Mouse (Mus musculus) limb, embryonic 10.5 days (tissue): ENCODE data around the gene Stard3nl. TPM values are rescaled to one million over a fixed set of nuclear protein-coding genes. Genes with fewer than 3 reads are reported as not detected.

ENCODE experiments used
- DNase-seq: peaks from one replicate; pipeline ENCODE4 v3.0.0-alpha.2; 2017; ENCODE audit warnings: low spot score
- H3K27ac ChIP-seq: fragments of 300-500 bp; sonication (generic); 2 replicates; pipeline ENCODE4 v1.5.1; 2016; ENCODE audit warnings: mild to moderate bottlenecking
- H3K27me3 ChIP-seq: fragments of 300-500 bp; sonication (generic); 2 replicates; pipeline ENCODE4 v1.6.1; 2016; ENCODE audit warnings: low read depth, mild to moderate bottlenecking; ENCODE audit not compliant: poor library complexity, severe bottlenecking
- H3K36me3 ChIP-seq: fragments of 300-500 bp; sonication (generic); 2 replicates; pipeline ENCODE4 v1.6.1; 2016; ENCODE audit warnings: mild to moderate bottlenecking, moderate library complexity
- H3K4me1 ChIP-seq: fragments of 300-500 bp; sonication (generic); 2 replicates; pipeline ENCODE4 v1.6.1; 2016
- H3K4me3 ChIP-seq: fragments of 300-500 bp; sonication (generic); 2 replicates; pipeline ENCODE4 v1.5.1; 2016; ENCODE audit warnings: mild to moderate bottlenecking, moderate library complexity
- H3K9me3 ChIP-seq: fragments of 300-500 bp; sonication (generic); replicated peaks from 2 replicates; pipeline ENCODE4 v1.6.1; 2016; ENCODE audit warnings: mild to moderate bottlenecking
- WGBS: fragments of 180-500 bp; shearing (Covaris S2); methylation state at CpG from one replicate; pipeline ENCODE4 v1.1.7; 2016; 5-methylcytosine and 5-hydroxymethylcytosine counted together
- polyA plus RNA-seq: library from polyadenylated mRNA; unstranded; fragments of >200 nt; fragmentation: Nextera tagmentation; extraction: Ambion mirVana; gene quantifications from 2 replicates; pipeline ENCODE4 v1.2.1, GENCODE M21; 2016

Gene Stard3nl
- polyA plus RNA-seq, 1 experiment from 2014 or later: 100 TPM

DNA sequence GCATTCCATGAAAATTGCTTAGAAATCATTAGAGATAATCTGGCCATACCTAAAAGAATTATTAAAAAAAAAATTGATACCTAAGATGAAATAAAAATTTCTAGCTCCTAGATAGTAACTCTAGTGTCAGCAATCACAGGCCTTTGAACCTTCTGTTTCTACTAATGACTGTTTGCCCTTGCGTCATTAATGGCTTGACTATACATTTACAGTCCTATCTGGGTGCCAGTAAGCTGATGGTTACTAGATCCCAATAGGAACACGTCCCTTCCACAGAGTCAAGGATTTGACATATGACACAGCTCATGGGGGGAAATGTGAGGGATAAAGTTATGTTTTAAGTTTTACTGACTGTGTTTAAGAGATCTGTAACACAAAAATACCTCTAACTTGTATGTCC, 9.0 kb upstream of the Stard3nl start:
- H3K27ac ChIP-seq: no peak overlapping the region
- no peak overlapping the region for H3K4me3 ChIP-seq
- no peaks in the 10 kb centered on the region for H3K27me3 ChIP-seq
- H3K4me1 ChIP-seq: no peaks in the 10 kb centered on the region
- H3K36me3 ChIP-seq: no peaks in the 10 kb centered on the region
- WGBS: 73% methylated on average over 2 of the region's 2 CpGs
- DNase-seq: no peak
- H3K9me3 ChIP-seq: no peaks in the 10 kb centered on the region

DNA sequence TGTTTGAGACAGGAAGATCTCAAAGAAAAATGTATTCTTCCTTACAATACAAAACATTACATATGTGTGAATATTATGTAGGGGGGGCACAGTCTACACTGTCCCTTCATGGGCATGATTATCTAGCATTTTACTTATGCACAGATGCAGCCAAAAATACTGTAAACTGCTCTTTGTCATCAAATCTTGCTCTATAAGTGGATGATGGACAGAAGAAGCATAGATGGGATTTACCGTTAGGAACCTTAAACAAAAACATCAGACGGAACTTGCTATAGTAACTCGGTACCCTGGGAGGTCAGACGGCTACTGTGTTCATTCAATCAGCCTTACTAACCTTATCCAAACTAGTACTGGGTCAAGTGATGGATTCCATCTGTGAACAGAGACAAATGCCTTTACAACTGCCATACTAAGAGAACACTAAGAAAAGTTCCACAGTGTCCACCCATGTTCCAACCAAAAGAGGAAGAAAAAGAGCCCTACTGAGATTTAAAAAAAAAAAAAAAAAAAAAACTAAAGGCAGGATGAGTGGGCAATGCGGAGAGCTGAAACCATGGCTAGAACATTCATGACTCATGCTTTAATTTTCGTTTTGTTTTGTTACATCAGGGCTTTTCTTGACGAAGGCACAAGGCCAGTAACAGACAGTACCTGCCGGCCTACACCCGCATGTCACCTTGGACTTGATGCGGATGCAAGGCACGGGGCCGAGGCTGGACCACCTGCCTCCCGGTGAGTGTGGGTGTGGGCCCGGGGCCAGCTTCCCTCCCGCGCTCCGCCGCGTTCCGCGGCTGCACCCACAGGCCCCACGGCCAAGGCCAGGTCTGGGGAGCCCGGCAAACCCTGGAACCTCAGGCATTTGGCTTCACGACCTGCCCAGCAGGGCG, 552 bp downstream of the Stard3nl start:
- peak overlapping the region; percentile 97 for H3K27ac ChIP-seq
- peak overlapping the region; percentile 96 for H3K4me3 ChIP-seq
- 1% methylated on average over 25 of the region's 25 CpGs for WGBS
- no peaks in the 10 kb centered on the region for H3K36me3 ChIP-seq
- no peak for DNase-seq
- no peaks in the 10 kb centered on the region for H3K27me3 ChIP-seq
- no peaks in the 10 kb centered on the region for H3K9me3 ChIP-seq
- H3K4me1 ChIP-seq: peaks cover 14% of the 10 kb centered on the region

DNA sequence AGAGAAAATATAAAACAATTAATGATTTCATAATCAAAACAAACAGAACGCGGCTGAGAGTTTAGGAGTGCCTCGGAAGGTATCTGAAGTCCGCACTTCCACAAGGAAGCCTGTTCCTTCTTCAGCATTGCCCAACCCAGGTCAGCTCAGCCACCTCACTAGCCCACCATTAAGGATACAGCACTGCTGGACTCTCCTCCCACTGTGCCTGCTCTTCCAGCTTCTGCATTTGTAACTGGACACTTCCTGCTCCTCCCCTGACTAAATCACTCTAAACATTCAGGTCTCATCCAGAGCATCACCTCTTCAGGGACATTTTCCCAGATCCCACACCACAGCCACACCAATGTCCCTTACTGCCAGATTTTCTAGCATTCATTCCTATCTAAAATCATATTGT, 1.4 kb downstream of the Stard3nl start:
- Histone ChIP-seq H3K27me3 (no peaks in the 10 kb centered on the region), H3K4me1 (peaks cover 14% of the 10 kb centered on the region), H3K27ac (no peak overlapping the region), H3K9me3 (no peaks in the 10 kb centered on the region), H3K36me3 (no peaks in the 10 kb centered on the region), H3K4me3 (peak overlapping the region; percentile 22; the same call in 1 of the 2 replicates)
- DNase-seq: no peak
- 48% methylated on average over 4 of the region's 4 CpGs for WGBS

DNA sequence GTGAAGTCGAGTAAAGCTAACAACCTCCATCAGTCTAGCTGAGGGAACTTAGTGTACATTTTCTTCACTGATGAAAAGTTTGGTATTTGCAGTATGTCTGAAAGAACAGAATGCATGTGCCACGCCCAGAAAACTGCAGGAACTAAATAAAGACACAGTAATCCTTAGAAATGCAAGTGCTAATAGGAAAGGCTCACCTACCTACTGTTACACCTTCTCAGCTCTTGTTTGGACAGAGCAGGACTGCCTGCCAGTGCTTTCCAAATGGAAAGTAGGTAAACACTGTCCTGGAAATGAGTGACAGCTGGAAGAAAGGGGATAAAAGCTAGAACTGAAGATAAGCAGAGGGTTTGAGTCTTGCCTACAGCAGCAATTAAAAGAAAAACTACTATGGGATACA, 1.9 kb downstream of the Stard3nl start:
- Histone ChIP-seq H3K27me3 (no peaks in the 10 kb centered on the region), H3K4me1 (peaks cover 14% of the 10 kb centered on the region), H3K36me3 (no peaks in the 10 kb centered on the region), H3K9me3 (no peaks in the 10 kb centered on the region), H3K27ac (no peak overlapping the region), H3K4me3 (no peak overlapping the region)
- DNase-seq: no peak
- 87% methylated on average over 2 of the region's 2 CpGs for WGBS

DNA sequence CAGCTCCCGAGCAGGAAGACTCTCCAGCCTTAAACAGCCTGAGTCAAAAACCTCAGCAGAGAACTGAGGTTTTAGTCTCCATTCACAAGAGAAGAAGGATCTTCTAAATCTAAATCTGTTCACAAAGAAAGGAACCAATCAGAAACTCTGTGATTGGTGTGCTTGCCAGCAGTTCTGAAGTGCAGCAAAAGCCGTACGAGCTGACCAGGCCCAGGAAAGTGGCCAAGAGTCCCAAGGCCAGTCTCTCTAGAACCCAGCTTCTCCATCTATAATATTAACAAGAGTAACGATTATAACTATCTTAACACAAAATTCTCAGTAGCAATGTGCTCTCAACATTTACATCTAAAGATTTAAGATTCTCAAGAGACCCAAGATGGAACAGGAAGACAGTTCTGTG, 4.0 kb downstream of the Stard3nl start:
- H3K4me1 ChIP-seq: peaks cover 14% of the 10 kb centered on the region
- 82% methylated on average over 4 of the region's 4 CpGs for WGBS
- no peak overlapping the region for H3K4me3 ChIP-seq
- H3K27ac ChIP-seq: no peak overlapping the region
- no peaks in the 10 kb centered on the region for H3K9me3 ChIP-seq
- H3K27me3 ChIP-seq: no peaks in the 10 kb centered on the region
- DNase-seq: no peak
- H3K36me3 ChIP-seq: no peaks in the 10 kb centered on the region

DNA sequence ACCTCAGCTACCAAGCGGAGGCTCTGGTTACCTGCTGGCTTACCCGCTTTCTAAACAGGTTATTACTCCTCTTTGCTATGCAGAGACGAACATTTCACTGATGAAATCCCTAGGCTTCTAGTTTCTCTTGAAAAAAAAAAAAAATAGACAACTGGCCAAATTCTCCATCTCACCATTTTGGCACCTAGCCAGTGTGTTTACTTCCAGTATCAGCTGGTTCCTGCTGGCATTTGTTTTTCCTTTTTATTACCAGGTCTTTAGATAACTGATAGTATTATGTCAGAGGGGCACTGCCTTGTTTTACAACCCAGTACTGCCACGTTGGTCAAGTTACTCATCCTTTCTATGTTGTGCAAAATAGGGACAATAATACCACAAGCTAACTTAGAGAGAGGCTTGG, 5.3 kb downstream of the Stard3nl start:
- H3K27me3 ChIP-seq: no peaks in the 10 kb centered on the region
- H3K27ac ChIP-seq: no peak overlapping the region
- H3K9me3 ChIP-seq: no peaks in the 10 kb centered on the region
- H3K36me3 ChIP-seq: no peaks in the 10 kb centered on the region
- no peak overlapping the region for H3K4me3 ChIP-seq
- WGBS: 58% methylated on average over 4 of the region's 4 CpGs
- DNase-seq: no peak
- peaks cover 14% of the 10 kb centered on the region for H3K4me1 ChIP-seq

DNA sequence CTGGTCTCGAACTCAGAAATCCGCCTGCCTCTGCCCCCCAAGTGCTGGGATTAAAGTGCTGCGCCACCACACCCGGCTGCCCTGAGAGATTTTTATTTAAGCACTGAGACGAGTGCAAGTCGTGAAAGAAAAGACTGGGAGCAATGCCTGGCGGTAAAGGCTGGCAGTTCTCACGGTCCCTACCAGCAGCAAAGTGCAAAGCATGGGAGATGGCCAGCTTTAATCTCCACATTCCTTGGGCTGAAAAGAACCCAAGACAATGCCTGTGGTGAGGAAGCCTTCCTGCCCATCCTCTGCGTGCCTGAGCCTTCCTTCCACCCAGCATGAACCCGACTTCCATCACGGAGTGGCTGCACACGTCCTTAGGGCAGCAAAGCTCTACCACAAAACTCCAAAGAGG, 5.7 kb downstream of the Stard3nl start:
- H3K4me3 ChIP-seq: no peak overlapping the region
- no peaks in the 10 kb centered on the region for H3K36me3 ChIP-seq
- H3K9me3 ChIP-seq: no peaks in the 10 kb centered on the region
- no peak overlapping the region for H3K27ac ChIP-seq
- H3K4me1 ChIP-seq: peaks cover 14% of the 10 kb centered on the region
- no peak for DNase-seq
- no peaks in the 10 kb centered on the region for H3K27me3 ChIP-seq
- 46% methylated on average over 12 of the region's 12 CpGs for WGBS

DNA sequence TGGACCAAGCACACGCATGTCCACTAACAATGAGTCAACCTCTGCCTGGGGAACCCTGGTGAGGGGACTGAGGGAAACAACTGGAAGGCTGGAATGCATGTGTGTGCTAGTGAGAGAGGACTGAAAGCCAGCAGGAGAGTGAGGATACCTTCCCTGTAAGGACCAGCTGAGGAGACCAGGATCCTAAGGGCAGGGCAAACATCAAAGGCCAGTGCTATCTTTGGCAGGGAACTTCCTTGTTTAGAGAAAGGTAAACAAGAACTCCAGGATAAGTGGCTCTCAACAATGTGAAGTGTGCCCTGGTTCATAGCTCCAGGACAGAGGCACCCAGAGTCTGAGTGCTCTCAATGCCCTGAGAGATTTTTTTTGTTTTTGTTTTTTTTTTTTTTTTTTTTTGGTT, 6.2 kb downstream of the Stard3nl start:
- 63% methylated on average over 1 of the region's 1 CpGs for WGBS
- no peak for DNase-seq
- H3K36me3 ChIP-seq: no peaks in the 10 kb centered on the region
- H3K4me3 ChIP-seq: no peak overlapping the region
- peaks cover 9% of the 10 kb centered on the region for H3K4me1 ChIP-seq
- H3K27ac ChIP-seq: no peak overlapping the region
- H3K27me3 ChIP-seq: no peaks in the 10 kb centered on the region
- H3K9me3 ChIP-seq: no peaks in the 10 kb centered on the region

DNA sequence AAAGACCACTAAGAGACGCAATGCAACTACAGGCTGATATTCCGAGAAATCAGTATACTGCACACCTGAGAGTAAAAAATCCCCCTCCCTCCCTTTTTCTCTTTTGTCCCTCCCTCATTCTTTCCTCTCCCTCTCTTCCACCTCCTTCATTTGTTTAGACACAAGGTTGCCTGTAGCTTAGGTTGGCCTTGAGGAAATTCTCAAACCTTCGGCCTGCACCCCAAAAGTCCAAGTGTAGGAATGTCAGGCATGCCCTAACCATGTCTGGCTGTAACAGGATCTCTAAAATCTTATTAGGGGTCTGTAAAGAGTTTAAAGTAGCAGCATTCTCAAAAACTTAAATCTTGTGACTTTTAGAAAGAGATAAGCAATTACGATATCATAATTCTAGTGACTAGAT, 10.4 kb downstream of the Stard3nl start:
- WGBS: 92% methylated on average over 4 of the region's 4 CpGs
- Histone ChIP-seq H3K4me3 (no peak overlapping the region), H3K36me3 (no peaks in the 10 kb centered on the region), H3K27me3 (no peaks in the 10 kb centered on the region), H3K27ac (no peak overlapping the region), H3K9me3 (no peaks in the 10 kb centered on the region), H3K4me1 (no peaks in the 10 kb centered on the region)
- no peak for DNase-seq

DNA sequence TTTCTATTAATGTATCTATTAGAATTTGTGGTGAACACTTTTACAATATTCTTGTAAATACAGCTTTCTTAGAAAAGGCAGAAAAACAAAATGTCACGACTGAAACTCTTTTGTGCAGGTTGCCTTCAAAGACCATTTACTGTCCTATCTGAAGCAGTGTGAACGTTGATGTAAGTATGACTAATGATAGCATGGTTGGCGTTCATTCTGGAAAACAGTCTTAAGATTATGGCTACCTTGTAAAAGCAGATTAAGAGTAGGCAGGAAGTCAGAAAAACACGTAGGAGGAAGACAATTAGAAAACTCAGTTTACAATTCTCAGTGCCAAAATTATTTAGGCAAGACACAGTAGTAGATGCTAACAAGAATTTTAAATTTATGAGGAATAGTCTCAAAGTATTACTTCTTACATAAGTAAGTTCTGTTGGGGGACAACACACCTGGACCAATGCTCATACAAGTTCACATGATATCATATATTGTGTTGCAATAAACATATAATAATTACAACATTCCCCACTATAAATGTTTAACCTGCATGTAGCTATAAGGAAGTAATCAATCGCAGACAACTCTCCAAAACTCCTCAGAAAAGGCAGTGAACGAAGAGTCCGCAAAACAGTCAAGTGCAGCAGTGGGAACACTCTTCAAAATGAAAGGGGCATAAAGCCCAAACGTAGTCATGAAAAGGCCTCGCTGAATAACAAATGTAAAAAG, 14.3 kb downstream of the Stard3nl start:
- Histone ChIP-seq H3K4me1 (no peaks in the 10 kb centered on the region), H3K36me3 (no peaks in the 10 kb centered on the region), H3K4me3 (no peak overlapping the region), H3K27ac (no peak overlapping the region), H3K27me3 (no peaks in the 10 kb centered on the region), H3K9me3 (no peaks in the 10 kb centered on the region)
- no peak for DNase-seq
- 90% methylated on average over 9 of the region's 9 CpGs for whole genome bisulfite sequencing

DNA sequence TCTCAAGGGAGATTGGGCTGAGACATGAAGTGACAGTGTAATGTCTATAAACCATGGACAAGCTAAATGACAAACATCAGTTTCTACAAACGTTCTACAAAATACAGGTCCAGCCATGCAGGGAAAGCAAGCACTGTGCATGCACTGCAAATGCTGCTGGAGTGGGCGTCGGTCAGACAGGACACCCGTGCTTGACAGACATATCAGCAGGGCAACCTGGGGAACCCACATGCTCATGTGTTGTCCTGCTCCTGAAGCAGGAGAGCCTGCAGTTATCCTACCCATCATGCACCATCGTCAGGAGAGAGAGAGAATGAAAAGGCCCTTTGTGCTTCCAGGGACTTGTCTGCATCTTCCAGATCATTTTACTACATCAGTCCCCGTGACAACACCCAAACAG, 16.3 kb downstream of the Stard3nl start:
- Histone ChIP-seq H3K27me3 (no peaks in the 10 kb centered on the region), H3K27ac (no peak overlapping the region), H3K4me1 (no peaks in the 10 kb centered on the region), H3K36me3 (peaks cover 9% of the 10 kb centered on the region), H3K4me3 (no peak overlapping the region), H3K9me3 (no peaks in the 10 kb centered on the region)
- DNase-seq: no peak
- WGBS: 76% methylated on average over 6 of the region's 6 CpGs

DNA sequence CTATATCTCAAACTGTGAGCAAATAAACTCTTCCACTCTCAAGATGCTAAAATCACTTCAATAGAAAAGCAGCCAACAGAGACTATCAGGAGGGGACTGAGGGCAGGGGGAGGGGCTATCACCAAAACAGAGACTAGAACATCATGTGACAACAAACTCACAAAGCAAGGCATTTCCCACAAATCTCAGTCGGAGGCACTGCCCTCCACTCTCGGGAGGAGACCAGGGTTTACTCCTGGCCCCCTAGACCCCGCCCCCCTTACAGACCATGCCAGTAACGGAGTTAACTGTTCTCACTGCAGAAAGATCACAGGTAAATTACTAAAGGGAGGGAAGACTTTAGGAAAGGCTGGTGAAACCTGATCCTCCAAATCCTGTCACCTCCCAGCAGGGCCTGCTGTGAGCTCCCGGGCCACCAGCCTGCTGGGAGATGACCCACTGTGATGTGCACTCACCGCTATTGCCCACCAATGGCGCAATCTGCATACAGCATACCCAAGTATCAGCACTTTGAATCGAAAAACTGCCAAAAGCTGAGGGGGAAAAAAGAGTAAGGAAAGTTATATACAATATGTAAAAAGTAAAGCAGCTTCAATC, 23.4 kb downstream of the Stard3nl start:
- Histone ChIP-seq H3K36me3 (peaks cover 55% of the 10 kb centered on the region), H3K4me3 (no peak overlapping the region), H3K9me3 (no peaks in the 10 kb centered on the region), H3K27me3 (no peaks in the 10 kb centered on the region), H3K27ac (no peak overlapping the region), H3K4me1 (peaks cover 9% of the 10 kb centered on the region)
- no peak for DNase-seq
- 12% methylated on average over 8 of the region's 8 CpGs for WGBS

DNA sequence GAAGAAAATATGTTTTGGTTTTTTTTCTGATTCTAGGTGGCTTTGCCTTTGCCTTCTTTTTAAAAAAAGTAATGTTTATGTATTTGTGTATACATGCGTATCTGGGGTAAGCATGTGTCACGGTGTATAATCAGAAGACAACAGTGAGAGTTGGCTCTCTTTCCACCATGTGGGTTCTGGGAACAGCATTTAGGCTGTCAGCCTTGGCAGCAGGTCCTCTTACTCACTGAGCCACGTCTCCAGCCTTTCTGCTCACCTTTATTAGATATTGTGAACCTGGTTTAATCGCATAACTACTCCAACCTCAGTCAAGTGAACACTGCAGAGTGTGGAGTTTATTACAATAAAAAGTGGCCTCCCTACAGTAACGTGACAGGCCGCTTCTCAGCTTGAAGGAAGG, 26.8 kb downstream of the Stard3nl start:
- Histone ChIP-seq H3K4me1 (peaks cover 9% of the 10 kb centered on the region), H3K27me3 (no peaks in the 10 kb centered on the region), H3K4me3 (no peak overlapping the region), H3K27ac (no peak overlapping the region), H3K36me3 (peaks cover 58% of the 10 kb centered on the region), H3K9me3 (no peaks in the 10 kb centered on the region)
- no peak for DNase-seq
- 91% methylated on average over 6 of the region's 6 CpGs for WGBS
